25 mouse cellular contexts compared by ENCODE assay signal in genomic region chr6:8458596-8458995, GRCm38 (mm10).
"Had no signal": no experiment of that assay in that cellular context is flagged by ENCODE, and none has a peak within 500 bp of the region (broad histone marks: within the 10 kb centered on the region; RNA-seq: fewer than 3 reads in every experiment).

No protein-coding gene starts in this region.

- H3K36me3 ChIP-seq: heart, embryonic 10.5 days; heart, embryonic 12.5 days; hindbrain, embryonic 10.5 days; hindbrain, embryonic 12.5 days; intestine, embryonic 15.5 days; limb, embryonic 15.5 days; liver, embryonic 13.5 days had no signal

- H3K4me3 ChIP-seq: gastrocnemius, adult 2 months; heart, embryonic 10.5 days; heart, embryonic 12.5 days; hindbrain, embryonic 10.5 days; hindbrain, embryonic 12.5 days; intestine, embryonic 15.5 days; layer of hippocampus, adult 2 months; left cerebral cortex, adult 2 months; limb, embryonic 15.5 days; liver, embryonic 13.5 days had no signal

- H3K9ac ChIP-seq: heart, embryonic 12.5 days; hindbrain, embryonic 12.5 days; hindbrain, embryonic 14.5 days; intestine, embryonic 15.5 days; limb, embryonic 15.5 days; liver, embryonic 13.5 days had no signal

- H3K9me3 ChIP-seq: heart, embryonic 10.5 days; hindbrain, embryonic 10.5 days; hindbrain, embryonic 12.5 days; intestine, embryonic 15.5 days; limb, embryonic 15.5 days; liver, embryonic 13.5 days had no signal

- H3K4me1 ChIP-seq: heart, embryonic 10.5 days; heart, embryonic 12.5 days; hindbrain, embryonic 10.5 days; hindbrain, embryonic 12.5 days; intestine, embryonic 15.5 days; limb, embryonic 15.5 days; liver, embryonic 13.5 days had no signal

- H3K4me2 ChIP-seq: heart, embryonic 12.5 days; hindbrain, embryonic 12.5 days; hindbrain, embryonic 14.5 days; intestine, embryonic 15.5 days; limb, embryonic 15.5 days; liver, embryonic 11.5 days; liver, embryonic 13.5 days had no signal

- H3K27me3 ChIP-seq: heart, embryonic 12.5 days; hindbrain, embryonic 12.5 days; intestine, embryonic 15.5 days; limb, embryonic 15.5 days; liver, embryonic 13.5 days had no signal

- H3K27ac ChIP-seq: gastrocnemius, adult 2 months; heart, embryonic 10.5 days; hindbrain, embryonic 10.5 days; hindbrain, embryonic 12.5 days; hindbrain, embryonic 14.5 days; intestine, embryonic 15.5 days; layer of hippocampus, adult 2 months; left cerebral cortex, adult 2 months; limb, embryonic 15.5 days; liver, embryonic 13.5 days had no signal

- DNase-seq: gastrocnemius, adult 2 months; gastrocnemius, postnatal 10 days; gastrocnemius, postnatal 25 days; heart, adult 18-20 months; heart, postnatal 10 days; heart, postnatal 4 days; kidney, adult 18-20 months; kidney, adult 8-10 months; kidney, postnatal 10 days; kidney, postnatal 25 days; kidney, postnatal 4 days; liver, embryonic 13.5 days had no signal

- ATAC-seq: hindbrain, embryonic 16.5 days; inflammation-experienced regulatory T-cells, adult 6 months; intestine, embryonic 15.5 days; intestine, postnatal 0 days had no signal
